Mouse (Mus musculus): Measurements from ENCODE around the gene C2cd3. TPM values are rescaled to one million over a fixed set of nuclear protein-coding genes. Genes with fewer than 3 reads are reported as not detected.
"Not testable (repeated sequence)": the region's sequence is repeated elsewhere in the genome, so short reads cannot be mapped to it uniquely, and the experiment has no call there.

C2cd3 gene
- total RNA-seq, 2 experiments from 2014 or later, result 5.5 to 6.0 TPM

DNA sequence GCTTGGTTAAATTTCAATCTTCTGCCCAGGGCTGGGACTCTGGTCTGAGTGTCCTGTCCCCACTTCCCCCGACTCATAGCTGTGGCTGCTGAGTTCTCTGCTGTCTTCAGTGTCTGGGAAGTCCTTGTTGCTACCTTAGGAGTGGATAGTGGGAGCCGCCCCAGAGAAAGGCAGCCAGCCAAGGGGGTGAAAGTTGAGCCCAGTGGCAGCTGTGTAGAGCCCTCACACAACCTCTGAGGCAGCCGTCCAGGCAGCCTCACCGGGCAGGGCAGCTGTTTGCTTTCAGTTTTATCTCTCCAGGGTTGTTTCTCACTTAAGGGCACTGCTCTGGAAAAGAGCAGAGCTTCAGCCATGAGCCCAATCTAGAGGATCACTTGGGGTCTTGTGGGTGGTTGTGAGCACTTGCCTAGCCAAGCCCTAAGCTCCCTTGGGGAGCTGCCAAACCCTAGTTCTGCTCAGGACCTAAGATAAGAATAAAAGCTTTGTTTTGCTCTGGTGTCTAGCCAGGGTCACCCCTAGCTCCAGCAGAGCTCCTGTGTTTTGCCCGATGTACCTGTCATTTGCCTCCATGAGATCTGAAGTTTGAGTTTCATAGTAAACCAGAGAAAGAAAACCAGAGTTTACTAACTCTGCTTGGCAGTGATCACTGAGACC, 93.8 kb downstream of the C2cd3 start:
- peak; percentile 93 for DNase-seq
- intact Hi-C loops (cut with DNase I; ENCODE audit: low total_unique reads), result no loop called here

DNA sequence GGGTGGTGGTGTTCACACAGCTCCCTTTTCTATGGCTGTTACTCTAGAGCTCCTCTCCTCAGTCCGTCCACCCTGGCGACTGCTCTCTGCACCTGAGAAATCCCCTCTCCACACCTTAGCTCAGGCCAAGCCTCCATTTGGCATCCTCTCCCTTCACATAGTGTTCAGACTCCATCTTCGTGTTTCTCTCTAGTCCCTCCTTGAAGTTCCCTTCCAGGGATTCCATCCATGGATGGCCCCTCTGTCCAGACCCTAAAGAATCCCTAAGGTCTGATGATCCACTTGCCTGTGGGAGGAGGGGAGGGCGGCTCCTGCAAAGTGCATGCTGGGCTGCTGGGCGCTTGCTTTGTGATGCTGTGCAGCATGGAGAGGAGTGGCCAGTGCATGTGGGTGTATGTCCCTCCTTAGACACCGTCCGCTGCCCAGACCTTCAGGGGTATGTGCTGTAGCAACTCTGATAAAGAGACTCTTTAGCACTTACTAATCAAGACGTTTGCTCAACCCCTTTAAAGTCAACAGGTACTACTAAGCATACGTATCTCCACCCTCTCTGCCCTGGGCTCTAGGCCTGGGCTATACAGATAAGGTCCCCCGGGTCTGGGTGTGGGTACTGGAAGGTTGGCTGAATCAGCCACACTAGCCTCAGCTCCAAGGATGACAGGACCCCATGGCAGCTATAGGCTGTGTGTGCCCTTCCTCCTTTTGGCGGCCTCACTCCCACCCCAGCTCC, 94.9 kb downstream of the C2cd3 start:
- intact Hi-C loops (cut with DNase I; ENCODE audit: low total_unique reads), result no loop called here
- no peak for DNase-seq

DNA sequence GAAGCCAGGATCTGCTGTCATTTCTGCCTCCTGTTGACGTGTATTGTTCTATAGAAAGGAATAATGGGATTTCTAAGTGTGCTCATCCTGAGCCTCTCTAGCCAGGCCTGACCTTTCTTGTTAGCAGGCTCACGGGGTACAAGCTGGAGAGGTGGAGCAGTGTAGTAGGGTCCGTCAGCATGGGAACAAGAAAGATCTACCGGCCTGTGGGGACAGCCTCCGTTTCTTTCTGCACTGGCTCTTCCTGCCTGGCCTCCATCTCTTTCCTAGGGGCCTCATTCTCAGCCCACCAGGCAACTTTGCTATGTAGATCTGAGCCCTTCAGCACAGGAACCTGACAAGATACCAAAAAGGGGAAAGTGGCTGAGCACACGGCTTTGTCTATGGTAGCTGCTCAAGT, 96.7 kb downstream of the C2cd3 start:
- no peak for DNase-seq
- intact Hi-C loops (cut with DNase I; ENCODE audit: low total_unique reads), result no loop called here

DNA sequence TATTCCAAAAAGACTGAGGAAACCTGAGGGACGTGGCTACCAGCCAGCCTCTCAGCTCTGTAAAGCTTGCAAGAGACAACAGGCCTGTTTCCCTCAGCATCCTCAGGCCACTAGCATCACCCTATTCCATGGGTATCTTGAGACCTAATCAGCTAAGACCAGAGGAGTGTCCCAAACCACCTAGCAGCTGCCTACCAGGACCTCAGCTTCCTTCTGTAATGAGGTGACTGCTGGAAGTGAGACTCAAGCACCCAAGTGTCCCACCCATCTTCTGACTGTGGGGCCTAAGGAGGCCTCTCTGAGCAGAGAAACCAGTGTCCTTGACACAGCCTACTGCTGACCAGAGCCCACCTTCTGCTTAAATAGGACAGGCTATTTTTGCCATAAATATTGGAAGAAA, 97.5 kb downstream of the C2cd3 start:
- intact Hi-C loops (cut with DNase I; ENCODE audit: low total_unique reads), result no loop called here
- no peak for DNase-seq

DNA sequence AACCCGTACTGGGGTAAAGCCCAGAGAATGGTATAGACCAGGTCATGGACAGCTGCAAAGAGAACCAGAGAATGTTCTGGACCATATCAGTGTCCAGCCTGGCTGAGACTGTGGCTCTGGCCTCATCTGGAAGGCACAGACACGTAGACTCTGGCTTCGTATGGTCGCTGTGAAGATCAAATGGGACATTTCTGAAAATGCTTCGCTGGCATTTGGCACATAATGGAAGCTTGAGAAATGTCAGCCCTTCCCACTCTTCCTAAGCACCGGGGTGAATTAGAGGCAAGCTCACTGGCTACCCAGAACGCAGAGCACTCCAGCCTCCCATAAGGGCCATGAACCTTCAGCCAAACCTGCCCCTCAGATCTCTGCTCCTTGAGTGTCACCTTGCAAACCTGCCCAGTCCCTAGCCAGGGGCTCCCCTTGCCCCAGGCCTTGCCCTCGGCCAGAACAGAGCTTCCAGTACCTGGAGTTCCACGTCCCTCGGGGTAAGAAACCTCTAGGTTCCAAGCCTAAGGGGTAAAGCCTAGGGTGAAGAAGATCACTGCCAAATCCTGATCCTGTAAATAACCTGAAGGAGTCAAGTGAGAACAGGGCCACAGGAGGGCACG, 98.9 kb downstream of the C2cd3 start:
- no peak for DNase-seq
- intact Hi-C loops (cut with DNase I; ENCODE audit: low total_unique reads), result no loop called here

DNA sequence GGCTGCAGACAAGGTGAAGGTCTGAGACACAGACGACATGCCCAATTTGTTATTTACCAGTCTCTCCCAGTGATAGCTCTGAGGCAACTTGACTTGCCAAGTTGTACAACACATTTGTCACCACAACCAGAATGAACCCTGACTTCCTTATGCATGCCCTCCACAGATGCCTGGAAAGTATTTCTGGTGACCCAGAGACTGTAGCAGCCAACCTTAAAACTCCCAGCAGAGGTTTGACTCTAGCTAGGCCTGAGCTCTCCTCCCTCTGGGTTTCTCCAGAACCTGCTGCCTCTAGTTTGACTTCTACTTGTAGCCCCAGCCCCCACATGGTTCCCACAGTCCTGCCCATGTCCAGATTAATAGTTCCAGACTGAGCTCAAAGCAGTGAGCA, 99.4 kb downstream of the C2cd3 start:
- intact Hi-C loops (cut with DNase I; ENCODE audit: low total_unique reads), result no loop called here
- no peak for DNase-seq

DNA sequence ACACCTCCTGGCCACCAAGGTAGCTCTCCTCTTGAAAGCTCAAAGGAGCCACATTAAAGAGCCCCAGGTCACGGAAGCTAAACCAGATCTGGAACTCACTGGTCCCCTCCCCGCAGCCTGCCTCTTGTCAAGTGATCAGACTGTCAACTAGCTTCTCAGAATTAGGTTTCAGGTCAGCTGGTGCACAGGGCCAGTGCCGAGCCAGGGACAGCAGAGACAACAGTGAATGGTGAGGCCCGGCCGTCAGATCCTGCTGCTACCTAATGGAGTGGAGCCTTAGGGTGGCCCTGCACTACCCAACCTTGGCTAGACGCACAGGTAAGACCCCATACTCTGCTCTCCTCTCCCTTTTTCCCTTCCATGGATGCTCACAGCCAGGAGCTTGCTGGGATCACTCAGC, 100.7 kb downstream of the C2cd3 start, which contains the start of gene Ucp3:
Gene Ucp3 (plus strand): TSS at position 214 of the 400 bp plus-strand sequence.
- intact Hi-C loops (cut with DNase I; ENCODE audit: low total_unique reads), result no loop called here
- DNase-seq, result peak; percentile 61

DNA sequence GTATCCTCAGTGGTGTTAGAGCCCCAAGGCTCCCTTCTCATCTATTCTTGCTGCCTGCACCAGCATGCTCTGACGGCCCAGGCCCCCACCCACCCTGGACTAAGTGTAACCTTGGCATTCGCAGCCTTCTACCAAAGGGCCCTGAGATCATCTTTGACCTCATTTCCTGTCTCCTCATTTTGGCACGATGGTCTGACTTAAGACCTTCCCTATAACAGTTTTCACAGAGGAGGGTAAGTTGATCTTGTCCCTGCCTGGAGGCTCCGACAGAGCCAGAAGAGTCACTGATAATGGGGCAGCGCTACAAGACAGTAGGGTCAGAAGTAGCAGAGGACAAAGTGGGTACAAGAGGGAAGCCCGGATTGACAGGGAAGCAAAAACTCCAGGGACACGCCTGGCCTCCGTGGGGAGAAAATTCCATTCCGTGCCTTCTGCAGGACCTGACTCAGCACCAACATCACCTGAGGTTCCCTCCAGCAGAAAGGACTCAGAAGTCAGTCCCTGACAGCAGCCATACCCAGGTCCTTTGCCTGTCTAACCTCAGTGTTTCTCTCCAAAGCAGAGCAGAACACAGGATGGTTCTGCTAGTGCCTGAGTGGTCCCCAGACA, 101.9 kb downstream of the C2cd3 start:
- intact Hi-C loops (cut with DNase I; ENCODE audit: low total_unique reads), result no loop called here
- no peak for DNase-seq

DNA sequence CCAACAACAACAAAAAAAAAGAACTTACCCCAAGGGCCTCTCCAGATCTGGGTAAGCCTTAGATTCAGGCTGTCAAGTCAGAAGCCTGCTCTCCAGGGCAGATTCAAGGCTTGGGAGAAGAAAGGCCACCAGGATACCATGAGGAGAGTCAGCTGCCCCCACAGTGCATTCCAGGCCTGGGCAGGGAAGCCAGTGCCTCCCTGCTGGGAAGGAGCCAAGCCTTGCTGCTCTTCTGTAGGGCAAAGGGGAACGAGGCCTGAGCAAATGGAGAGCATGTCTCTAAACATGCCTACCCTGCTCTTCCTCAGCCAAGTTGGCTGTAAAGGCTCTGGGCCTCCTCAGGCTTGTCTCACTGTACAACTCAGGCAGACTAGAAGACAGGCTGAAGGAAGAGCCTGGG, 102.6 kb downstream of the C2cd3 start:
- intact Hi-C loops (cut with DNase I; ENCODE audit: low total_unique reads), result no loop called here

DNA sequence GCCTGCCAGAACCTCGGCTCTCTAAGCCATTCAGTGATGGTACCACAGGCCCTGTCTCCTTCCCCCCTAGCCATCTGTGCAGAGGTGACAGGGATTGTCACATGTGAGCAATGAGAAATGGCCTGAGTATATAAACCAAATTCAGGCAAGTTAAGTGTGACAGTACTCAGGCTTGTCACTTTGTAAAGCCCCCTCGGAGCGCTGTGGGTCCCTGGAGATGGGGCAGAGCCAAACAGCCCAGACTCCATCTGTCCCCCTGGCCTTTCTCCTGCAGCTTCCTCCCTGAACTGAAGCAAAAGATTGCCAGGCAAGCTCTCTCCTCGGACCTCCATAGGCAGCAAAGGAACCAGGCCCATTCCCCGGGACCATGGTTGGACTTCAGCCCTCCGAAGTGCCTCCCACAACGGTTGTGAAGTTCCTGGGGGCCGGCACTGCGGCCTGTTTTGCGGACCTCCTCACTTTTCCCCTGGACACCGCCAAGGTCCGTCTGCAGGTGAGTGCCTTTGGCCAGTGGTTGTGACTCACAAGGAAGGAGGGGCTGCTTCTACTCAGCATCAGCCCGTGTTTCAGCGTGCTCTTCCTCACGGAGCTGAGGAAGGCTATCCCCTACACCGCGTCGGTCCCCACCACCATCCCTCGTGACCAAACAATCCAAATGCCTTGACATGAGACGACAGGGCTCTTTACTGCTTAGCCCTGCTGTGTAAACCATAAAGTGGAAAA, 107.2 kb downstream of the C2cd3 start:
- intact Hi-C loops (cut with DNase I; ENCODE audit: low total_unique reads), result no loop called here

More for the DNA sequence above, 102.6 kb downstream of the C2cd3 start:
- peak; percentile 80 for DNase-seq

DNA sequence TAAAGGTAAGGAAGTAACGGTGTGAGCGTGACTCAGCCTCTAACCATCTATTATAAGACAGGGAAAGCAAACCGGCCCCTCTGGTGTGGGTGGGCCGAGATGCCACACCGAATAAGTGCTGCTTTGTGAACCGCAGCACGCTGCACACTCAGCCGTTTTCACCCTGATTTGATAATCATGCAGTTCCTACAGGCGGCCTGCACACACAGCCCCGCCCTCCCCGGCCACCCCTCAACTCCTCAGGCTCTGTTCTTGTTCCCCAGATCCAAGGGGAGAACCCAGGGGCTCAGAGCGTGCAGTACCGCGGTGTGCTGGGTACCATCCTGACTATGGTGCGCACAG, 107.8 kb downstream of the C2cd3 start:
- DNase-seq, result no peak
- intact Hi-C loops (cut with DNase I; ENCODE audit: low total_unique reads), result no loop called here

More for the DNA sequence above, 107.2 kb downstream of the C2cd3 start:
- no peak for DNase-seq

DNA sequence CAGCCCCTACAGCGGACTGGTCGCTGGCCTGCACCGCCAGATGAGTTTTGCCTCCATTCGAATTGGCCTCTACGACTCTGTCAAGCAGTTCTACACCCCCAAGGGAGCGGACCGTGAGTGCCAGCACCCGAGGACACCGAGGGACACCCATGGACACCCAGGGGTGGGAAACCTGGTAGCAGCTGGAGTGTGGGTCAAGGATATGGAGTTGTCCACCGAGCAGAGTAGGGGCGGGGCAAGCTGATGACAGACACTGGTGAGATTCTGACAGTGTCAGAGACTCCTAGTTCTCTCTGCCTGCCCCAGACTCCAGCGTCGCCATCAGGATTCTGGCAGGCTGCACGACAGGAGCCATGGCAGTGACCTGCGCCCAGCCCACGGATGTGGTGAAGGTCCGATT, 108.1 kb downstream of the C2cd3 start:
- intact Hi-C loops (cut with DNase I; ENCODE audit: low total_unique reads), result no loop called here
- DNase-seq, result no peak

DNA sequence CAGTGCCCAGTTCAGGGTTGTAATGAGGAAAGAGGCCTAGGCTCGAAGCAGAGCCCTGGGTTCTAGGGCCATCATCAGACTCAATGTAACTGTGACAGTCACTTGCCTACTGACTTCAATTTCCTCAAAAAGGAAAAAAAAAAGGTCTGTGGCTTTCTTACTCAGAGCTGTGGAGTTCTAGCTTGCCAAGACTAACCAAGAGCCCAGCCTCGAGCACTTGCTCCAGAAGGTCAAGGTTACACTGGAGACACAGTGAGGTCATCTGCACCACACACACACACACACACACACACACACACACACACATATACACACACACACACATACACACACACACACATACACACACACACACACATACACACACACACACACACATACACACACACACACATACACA, 110.0 kb downstream of the C2cd3 start:
- DNase-seq; intact Hi-C loops (cut with DNase I; ENCODE audit: low total_unique reads): not testable (repeated sequence)

DNA sequence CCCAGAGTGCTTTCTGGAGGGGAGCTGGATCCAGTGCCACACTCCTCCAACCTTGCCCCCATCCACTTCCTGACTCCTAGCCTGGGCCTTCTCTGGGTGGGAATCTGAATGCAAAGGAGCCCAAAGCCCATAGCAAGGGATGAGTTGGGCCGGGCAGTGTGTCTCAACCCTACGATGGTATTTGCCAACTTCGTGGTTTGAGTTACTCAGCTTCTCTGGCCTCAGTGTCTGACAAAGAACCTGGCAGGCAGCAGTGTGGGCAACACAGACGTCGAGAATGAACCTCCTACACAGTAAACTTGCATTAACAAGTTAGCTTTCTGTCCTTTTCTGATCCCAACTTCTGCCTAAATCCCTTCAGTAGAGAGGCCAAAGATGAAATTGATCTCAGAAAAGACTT, 112.5 kb downstream of the C2cd3 start:
- no peak for DNase-seq
- intact Hi-C loops (cut with DNase I; ENCODE audit: low total_unique reads), result no loop called here

DNA sequence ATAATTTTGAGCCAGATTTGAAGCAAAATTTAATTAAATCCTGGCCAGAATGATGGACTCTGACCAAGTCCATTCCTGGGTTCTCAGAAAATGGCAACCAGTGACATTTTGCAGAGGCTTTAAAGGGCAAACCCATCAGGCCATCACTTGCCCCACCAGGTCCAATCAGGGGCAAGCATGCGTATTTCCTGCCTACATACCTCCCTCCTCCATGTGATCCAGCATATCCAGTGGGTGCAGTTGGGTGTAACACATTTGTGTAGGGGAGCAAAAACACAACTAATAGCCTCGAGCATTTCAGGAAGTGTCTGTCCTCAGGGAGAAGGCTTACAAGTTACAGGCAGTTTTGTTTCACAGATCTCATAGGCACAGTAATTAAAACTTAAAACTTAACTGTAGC, 115.3 kb downstream of the C2cd3 start:
- intact Hi-C loops (cut with DNase I; ENCODE audit: low total_unique reads), result no loop called here
- DNase-seq, result no peak

DNA sequence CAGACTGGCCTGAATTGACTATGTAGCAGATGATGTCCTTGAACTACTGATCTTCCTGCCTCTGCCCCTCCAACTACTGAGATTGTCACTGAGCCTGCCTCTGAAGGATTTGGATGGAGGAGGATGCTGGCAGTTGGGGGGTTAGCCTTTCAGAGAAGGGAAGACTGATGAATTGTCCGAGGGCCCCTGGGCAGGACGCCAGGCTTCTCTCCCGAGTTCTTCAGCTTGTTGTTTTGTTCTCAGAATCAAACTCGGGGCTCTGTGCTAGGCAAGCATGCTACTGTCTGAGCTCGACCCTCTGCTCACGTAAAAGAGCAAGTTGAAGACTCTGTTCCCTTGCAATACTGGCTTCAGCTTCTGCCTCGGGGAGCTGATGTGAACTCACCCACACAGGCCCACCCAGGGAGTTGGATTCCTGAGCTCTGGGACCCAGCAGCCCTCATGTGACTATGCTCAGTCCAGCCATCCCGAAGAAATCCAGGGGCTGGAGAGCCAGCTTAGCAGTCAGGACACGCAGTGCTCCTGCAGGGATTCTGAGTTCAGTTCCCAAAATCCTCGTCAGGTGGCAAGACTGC, 116.5 kb downstream of the C2cd3 start:
- intact Hi-C loops (cut with DNase I; ENCODE audit: low total_unique reads), result no loop called here
- peak; percentile 38 for DNase-seq

DNA sequence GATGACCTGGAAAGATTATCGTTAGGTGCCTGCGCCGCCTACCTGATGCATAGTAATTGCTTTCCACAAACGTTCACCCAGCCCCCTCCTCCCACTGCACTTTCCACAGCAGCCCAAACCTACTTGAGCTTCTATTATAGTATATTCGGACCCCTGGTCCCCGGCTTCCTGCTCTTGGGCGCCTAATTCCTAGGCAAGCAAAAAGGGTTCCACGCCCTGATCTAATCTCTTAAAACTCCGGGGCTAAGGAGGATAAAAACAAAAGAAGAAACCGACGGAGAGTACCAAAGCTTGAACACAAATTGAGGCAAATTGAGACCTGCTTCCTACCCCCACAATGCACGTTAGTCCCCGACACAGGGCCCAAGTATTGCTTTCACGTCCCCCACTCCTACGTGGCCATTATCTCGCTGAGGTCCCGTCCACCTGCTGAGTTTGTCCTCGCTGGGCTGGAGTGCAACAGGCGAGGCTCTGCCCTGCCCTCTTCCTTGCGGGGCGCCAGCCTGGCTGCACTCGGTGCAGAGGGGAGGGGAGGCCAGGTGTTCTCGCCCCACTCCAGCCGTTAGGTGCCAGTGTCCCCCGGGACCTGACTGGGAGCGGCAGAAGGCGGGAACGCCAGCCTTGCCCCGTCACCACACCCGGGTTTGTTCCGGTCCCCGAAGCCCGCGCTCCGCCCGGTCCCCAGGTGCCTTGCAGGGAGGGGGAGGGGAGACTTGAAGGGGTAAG, 120.5 kb downstream of the C2cd3 start:
- peak; percentile 36 for DNase-seq
- intact Hi-C loops (cut with DNase I; ENCODE audit: low total_unique reads), result no loop called here

DNA sequence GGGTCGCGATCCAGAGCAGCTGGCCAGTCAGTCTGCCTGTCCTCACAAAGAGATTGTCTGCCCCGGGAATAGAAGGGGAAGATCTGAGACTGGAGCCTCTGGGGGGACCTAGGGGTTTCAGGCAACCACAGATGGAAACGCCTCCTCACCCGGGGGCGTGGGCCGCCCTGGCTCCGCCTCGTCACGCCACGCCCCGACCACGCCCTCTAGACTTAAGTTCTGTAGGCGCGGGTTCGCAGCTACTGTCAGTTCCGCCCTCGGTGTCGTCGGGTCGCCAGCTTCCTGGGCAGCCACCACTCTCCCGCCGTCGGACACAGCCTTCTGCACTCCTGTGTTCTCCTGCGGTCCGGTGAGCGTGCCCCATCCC, 121.1 kb downstream of the C2cd3 start, which contains the start of gene Ucp2:
Gene Ucp2 (plus strand): TSS at position 221 of the 367 bp plus-strand sequence.
- intact Hi-C loops (cut with DNase I; ENCODE audit: low total_unique reads), result no loop called here
- DNase-seq, result peak; percentile 81

Data from gastrocnemius, postnatal 14 days (tissue).